Mouse (Mus musculus): ENCODE measurements around the gene Wdr20rt. TPM values are rescaled to one million over a fixed set of nuclear protein-coding genes. Genes with fewer than 3 reads are reported as not detected.
"Not testable (repeated sequence)": the region's sequence is repeated elsewhere in the genome, so short reads cannot be mapped to it uniquely, and the experiment has no call there.

The Wdr20rt gene
- polyA plus RNA-seq, 1 experiment from 2014 or later: not detected

- H3K9ac ChIP-seq (replicated peaks; ENCODE audit: low read depth, low read length); H3K9me3 ChIP-seq (ENCODE audit: control insufficient read depth, low read length); H3K4me1 ChIP-seq (ENCODE audit: control insufficient read depth, insufficient read depth, low read length); H3K4me2 ChIP-seq (ENCODE audit: low read depth, low read length); ATAC-seq (ENCODE audit: low read depth); H3K27ac ChIP-seq (ENCODE audit: low read depth, low read length); H3K36me3 ChIP-seq (ENCODE audit: control insufficient read depth, insufficient read depth, low read length); H3K27me3 ChIP-seq (ENCODE audit: control insufficient read depth, insufficient read depth, low read length); H3K4me3 ChIP-seq (ENCODE audit: low read depth, low read length): not testable (repeated sequence)
- WGBS: 91% methylated on average over 2 of the region's 2 CpGs
Measured at GRCm38 (mm10) chr12:65232801-65233200, 7.5 kb downstream of the Wdr20rt start.

DNA sequence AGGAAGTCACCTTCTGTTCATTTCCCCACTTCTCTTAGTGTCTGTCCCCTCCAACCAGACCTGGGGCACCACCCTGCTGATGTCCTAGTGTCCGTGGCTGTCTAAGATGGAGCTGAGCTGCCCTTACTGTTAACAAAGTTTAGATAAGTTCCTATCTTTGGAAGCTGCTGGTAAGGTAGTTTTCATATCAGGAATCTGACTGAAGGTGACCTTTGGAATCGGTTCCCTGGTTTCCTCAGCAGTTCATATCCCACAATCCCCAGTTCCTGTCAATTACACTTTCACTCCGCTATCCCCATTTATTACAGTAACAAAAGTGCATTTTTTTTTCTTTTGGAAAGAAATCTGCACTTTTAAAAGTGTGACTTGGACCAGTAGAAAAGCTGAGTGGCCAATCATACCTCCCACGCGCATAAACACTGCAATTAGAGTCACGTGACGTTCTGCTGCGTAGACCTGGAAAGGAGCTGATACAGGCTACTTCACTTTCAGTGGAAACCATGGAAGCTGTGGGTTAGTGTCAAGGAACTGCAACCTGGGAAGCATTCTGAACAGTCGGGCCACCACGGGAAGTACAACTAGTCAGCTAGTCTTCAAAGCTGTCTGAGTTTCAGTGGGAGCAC lies 24.9 kb downstream of the Wdr20rt start:
- Histone ChIP-seq H3K27me3 (ENCODE audit: control insufficient read depth, insufficient read depth, low read length) (no peaks in the 10 kb centered on the region), H3K4me3 (ENCODE audit: low read depth, low read length) (no peak overlapping the region), H3K36me3 (ENCODE audit: control insufficient read depth, insufficient read depth, low read length) (no peaks in the 10 kb centered on the region), H3K4me1 (ENCODE audit: control insufficient read depth, insufficient read depth, low read length) (no peaks in the 10 kb centered on the region), H3K27ac (ENCODE audit: low read depth, low read length) (no peak overlapping the region), H3K9ac (replicated peaks; ENCODE audit: low read depth, low read length) (no peak overlapping the region), H3K9me3 (ENCODE audit: control insufficient read depth, low read length) (no peaks in the 10 kb centered on the region), H3K4me2 (ENCODE audit: low read depth, low read length) (no peak overlapping the region)
- WGBS: 95% methylated on average over 10 of the region's 10 CpGs
- no peak for ATAC-seq (ENCODE audit: low read depth)

GRCm38 (mm10) chr12:65256887-65257286 lies 31.6 kb downstream of the Wdr20rt start:
- no peak overlapping the region for H3K4me2 ChIP-seq (ENCODE audit: low read depth, low read length)
- no peak overlapping the region for H3K27ac ChIP-seq (ENCODE audit: low read depth, low read length)
- no peaks in the 10 kb centered on the region for H3K36me3 ChIP-seq (ENCODE audit: control insufficient read depth, insufficient read depth, low read length)
- no peaks in the 10 kb centered on the region for H3K27me3 ChIP-seq (ENCODE audit: control insufficient read depth, insufficient read depth, low read length)
- H3K9me3 ChIP-seq (ENCODE audit: control insufficient read depth, low read length): no peaks in the 10 kb centered on the region
- H3K9ac ChIP-seq (replicated peaks; ENCODE audit: low read depth, low read length): no peak overlapping the region
- no peak overlapping the region for H3K4me3 ChIP-seq (ENCODE audit: low read depth, low read length)
- no peak for ATAC-seq (ENCODE audit: low read depth)
- H3K4me1 ChIP-seq (ENCODE audit: control insufficient read depth, insufficient read depth, low read length): peaks cover 5% of the 10 kb centered on the region; the same call in 1 of the 2 replicates

DNA sequence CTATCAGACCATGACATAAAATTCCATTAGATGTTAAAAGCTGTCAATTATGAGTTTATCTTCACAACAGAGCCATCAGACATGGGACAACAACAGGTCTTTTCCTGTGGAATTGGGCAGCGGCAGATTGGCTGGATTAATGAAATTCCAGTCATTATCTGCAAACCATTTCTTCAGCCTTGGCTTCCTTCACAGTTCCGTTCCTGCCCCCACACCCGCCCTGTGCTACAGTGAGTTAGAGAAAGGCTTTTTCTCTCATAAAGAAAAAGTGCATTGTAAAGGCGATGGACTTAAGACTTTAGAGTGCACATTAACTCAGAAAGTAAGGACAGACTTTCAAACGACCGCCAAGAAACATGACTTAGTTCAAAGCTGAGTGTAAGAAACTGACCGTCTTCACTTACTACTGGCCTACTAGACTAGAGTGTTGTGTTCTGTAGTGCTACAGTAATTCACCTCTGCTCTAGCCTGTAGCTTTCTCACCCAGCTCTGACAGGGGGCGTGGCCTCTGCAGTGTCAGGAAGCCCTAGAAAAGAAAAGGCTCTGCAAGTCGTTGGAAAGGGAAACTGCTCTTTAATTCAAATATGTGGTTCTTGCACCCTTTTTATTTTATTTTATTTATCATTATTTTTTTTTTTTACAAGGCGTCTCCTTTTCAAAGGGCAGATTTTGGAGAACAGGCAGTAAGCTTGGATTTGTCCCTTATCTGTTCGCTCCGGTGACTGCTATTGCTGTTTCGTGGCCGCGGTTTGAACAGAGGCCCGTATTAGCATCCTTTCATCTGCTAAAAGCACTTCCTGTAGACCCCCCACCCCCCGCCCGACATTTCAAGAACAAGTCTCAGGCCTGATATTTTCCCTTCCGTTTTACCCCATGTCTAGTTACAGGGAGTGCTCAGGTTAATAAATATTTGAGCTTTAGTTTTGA lies 33.2 kb downstream of the Wdr20rt start:
- H3K9ac ChIP-seq (replicated peaks; ENCODE audit: low read depth, low read length): no peak overlapping the region
- peak overlapping the region; percentile 23; the same call in 1 of the 2 replicates for H3K4me2 ChIP-seq (ENCODE audit: low read depth, low read length)
- WGBS: 43% methylated on average over 19 of the region's 19 CpGs
- H3K9me3 ChIP-seq (ENCODE audit: control insufficient read depth, low read length): no peaks in the 10 kb centered on the region
- H3K27me3 ChIP-seq (ENCODE audit: control insufficient read depth, insufficient read depth, low read length): no peaks in the 10 kb centered on the region
- ATAC-seq (ENCODE audit: low read depth): peak; percentile 82; the same call in 1 of the 2 replicates
- H3K4me1 ChIP-seq (ENCODE audit: control insufficient read depth, insufficient read depth, low read length): peaks cover 5% of the 10 kb centered on the region; the same call in 1 of the 2 replicates
- H3K4me3 ChIP-seq (ENCODE audit: low read depth, low read length): no peak overlapping the region
- H3K27ac ChIP-seq (ENCODE audit: low read depth, low read length): no peak overlapping the region
- H3K36me3 ChIP-seq (ENCODE audit: control insufficient read depth, insufficient read depth, low read length): no peaks in the 10 kb centered on the region

GRCm38 (mm10) chr12:65259139-65260111 lies 34.1 kb downstream of the Wdr20rt start:
- 68% methylated on average over 13 of the region's 13 CpGs for whole genome bisulfite sequencing
- H3K9ac ChIP-seq (replicated peaks; ENCODE audit: low read depth, low read length): no peak overlapping the region

DNA sequence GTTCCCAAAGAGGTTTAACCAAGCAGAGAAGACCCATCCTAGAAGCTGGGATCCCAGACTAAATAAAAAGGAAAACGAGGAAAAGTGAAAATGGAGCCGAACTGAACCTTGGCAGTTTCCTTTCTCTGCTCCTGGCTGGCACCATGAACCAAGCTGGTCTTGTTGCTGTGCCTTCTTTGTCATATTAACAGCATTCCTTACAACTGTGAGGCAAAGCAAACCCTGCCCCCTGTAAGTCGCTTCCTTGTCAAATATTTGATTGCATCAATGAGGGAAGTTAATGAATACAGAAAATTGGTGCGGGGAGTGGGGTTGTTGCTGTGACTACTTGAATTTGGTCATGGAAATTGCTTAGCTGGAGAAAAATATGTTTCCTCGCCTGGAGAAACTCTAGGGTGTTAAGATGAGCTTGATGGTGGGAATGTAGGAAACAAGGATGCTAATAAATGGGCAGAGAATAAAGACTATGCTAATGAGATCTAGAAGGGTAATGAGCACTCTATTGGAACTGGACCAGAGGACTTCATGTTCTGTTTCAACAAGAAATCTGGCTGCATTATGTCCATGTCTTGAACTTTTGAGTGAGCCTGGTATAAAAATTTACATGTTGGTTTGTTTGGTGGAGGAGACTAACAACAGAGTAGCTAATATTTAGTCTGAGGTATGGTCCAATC lies 43.1 kb downstream of the Wdr20rt start:
- 89% methylated on average over 5 of the region's 5 CpGs for WGBS
- Histone ChIP-seq H3K27me3 (ENCODE audit: control insufficient read depth, insufficient read depth, low read length) (no peaks in the 10 kb centered on the region), H3K27ac (ENCODE audit: low read depth, low read length) (no peak overlapping the region), H3K4me1 (ENCODE audit: control insufficient read depth, insufficient read depth, low read length) (no peaks in the 10 kb centered on the region), H3K9ac (replicated peaks; ENCODE audit: low read depth, low read length) (no peak overlapping the region), H3K4me2 (ENCODE audit: low read depth, low read length) (no peak overlapping the region), H3K4me3 (ENCODE audit: low read depth, low read length) (no peak overlapping the region), H3K36me3 (ENCODE audit: control insufficient read depth, insufficient read depth, low read length) (no peaks in the 10 kb centered on the region), H3K9me3 (ENCODE audit: control insufficient read depth, low read length) (no peaks in the 10 kb centered on the region)
- no peak for ATAC-seq (ENCODE audit: low read depth)

More at GRCm38 (mm10) chr12:65259139-65260111, 34.1 kb downstream of the Wdr20rt start:
- Histone ChIP-seq H3K4me2 (ENCODE audit: low read depth, low read length) (peak overlapping the region; percentile 23; the same call in 1 of the 2 replicates), H3K27me3 (ENCODE audit: control insufficient read depth, insufficient read depth, low read length) (no peaks in the 10 kb centered on the region), H3K36me3 (ENCODE audit: control insufficient read depth, insufficient read depth, low read length) (no peaks in the 10 kb centered on the region), H3K9me3 (ENCODE audit: control insufficient read depth, low read length) (no peaks in the 10 kb centered on the region), H3K4me1 (ENCODE audit: control insufficient read depth, insufficient read depth, low read length) (peaks cover 5% of the 10 kb centered on the region; the same call in 1 of the 2 replicates), H3K4me3 (ENCODE audit: low read depth, low read length) (no peak overlapping the region), H3K27ac (ENCODE audit: low read depth, low read length) (no peak overlapping the region)
- peak; percentile 24; the same call in 1 of the 2 replicates for ATAC-seq (ENCODE audit: low read depth)

DNA sequence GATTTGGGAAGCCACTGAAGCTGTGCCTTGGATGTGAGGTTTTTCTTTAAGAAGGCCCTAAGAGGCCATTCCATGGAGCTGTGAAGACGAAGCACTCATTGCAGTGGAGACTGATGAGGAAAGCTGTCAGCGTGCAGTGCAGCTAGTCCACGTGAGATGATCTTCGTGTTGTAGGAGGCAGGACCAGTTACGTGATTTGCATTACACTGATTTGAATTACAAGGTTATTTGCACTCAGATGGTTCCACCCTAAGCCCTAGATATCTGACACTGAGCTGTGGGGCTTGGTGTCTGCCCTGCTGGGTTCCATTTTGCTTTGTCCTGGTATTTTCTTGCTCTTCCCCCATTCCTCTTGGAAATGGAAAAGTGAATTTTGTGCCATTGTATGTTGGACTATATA lies 44.1 kb downstream of the Wdr20rt start:
- Histone ChIP-seq H3K27ac (ENCODE audit: low read depth, low read length) (no peak overlapping the region), H3K9ac (replicated peaks; ENCODE audit: low read depth, low read length) (no peak overlapping the region), H3K4me2 (ENCODE audit: low read depth, low read length) (no peak overlapping the region), H3K4me3 (ENCODE audit: low read depth, low read length) (no peak overlapping the region), H3K9me3 (ENCODE audit: control insufficient read depth, low read length) (no peaks in the 10 kb centered on the region), H3K4me1 (ENCODE audit: control insufficient read depth, insufficient read depth, low read length) (no peaks in the 10 kb centered on the region), H3K36me3 (ENCODE audit: control insufficient read depth, insufficient read depth, low read length) (no peaks in the 10 kb centered on the region), H3K27me3 (ENCODE audit: control insufficient read depth, insufficient read depth, low read length) (no peaks in the 10 kb centered on the region)
- ATAC-seq (ENCODE audit: low read depth): no peak
- 82% methylated on average over 5 of the region's 5 CpGs for WGBS

DNA sequence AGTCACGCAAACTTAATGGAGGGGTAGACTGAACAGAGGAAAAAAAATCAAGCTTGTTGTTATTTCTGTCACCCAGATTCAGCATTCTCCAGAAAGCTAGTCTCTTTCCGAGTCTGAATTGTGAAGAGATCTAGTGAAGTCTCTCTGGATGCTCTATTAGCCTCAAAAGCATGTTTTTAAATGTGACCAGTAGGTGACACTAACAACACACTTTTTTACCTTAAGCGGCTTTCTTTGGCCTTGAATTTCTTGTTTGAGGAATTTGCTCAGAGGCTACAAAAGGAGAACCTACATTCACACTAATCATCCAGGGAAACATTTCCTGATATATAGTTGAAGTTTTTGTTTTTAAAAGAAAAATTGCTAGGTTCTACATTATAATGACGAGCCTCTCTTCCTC lies 48.5 kb downstream of the Wdr20rt start:
- H3K9me3 ChIP-seq (ENCODE audit: control insufficient read depth, low read length): no peaks in the 10 kb centered on the region
- no peaks in the 10 kb centered on the region for H3K27me3 ChIP-seq (ENCODE audit: control insufficient read depth, insufficient read depth, low read length)
- 75% methylated on average over 4 of the region's 4 CpGs for WGBS
- H3K4me1 ChIP-seq (ENCODE audit: control insufficient read depth, insufficient read depth, low read length): no peaks in the 10 kb centered on the region
- H3K4me2 ChIP-seq (ENCODE audit: low read depth, low read length): no peak overlapping the region
- no peak overlapping the region for H3K4me3 ChIP-seq (ENCODE audit: low read depth, low read length)
- H3K9ac ChIP-seq (replicated peaks; ENCODE audit: low read depth, low read length): no peak overlapping the region
- no peak overlapping the region for H3K27ac ChIP-seq (ENCODE audit: low read depth, low read length)
- H3K36me3 ChIP-seq (ENCODE audit: control insufficient read depth, insufficient read depth, low read length): no peaks in the 10 kb centered on the region
- no peak for ATAC-seq (ENCODE audit: low read depth)
